ENCODE assay signal across 10 mouse cellular contexts in the genomic region with DNA sequence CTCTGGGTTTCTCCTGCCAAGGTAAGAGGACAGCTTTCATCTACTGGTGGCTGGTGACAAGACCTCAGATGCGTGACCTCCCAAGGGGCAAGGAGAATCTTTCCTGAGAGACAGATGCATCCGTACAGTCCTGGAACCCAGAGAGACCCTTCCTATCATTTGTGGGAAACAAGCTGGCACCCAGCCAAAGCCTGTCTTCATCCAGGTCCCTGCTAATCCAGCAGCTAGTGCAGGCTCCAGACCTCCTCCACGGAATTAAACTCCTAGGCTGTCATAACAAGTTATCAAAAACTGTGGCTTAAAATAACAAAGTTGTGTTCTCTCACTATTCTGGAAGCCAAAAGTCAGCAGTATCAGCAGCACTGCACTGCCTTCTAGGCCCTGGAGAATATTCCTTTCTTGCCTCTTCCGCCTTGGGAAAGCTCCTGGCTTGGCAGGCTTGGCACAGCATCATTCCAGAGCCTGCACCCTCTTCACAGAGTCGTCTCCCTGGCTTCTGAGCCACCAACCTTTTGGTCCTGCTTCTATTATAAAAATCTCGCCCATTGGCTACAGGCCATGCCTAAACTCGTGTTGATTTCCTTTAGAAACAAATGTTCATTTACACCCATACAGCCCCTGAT.
DNase-seq lines count a peak whose midpoint lies in the region; ATAC-seq and TF ChIP-seq lines count a peak whose summit lies in the region.
"Had no signal": no experiment of that assay in that cellular context is flagged by ENCODE, and none has a peak within 500 bp of the region (broad histone marks: within the 10 kb centered on the region; RNA-seq: fewer than 3 reads in every experiment).

No protein-coding gene starts in this region.

- TF ChIP-seq CTCF in left cerebral cortex, adult 2 months (IDR thresholded peaks at IDR 0.05): no peak

- DNase-seq in adrenal gland, postnatal 10 days: peak; percentile 5
- DNase-seq in adrenal gland, adult (ENCODE audit: inconsistent age in 2 of 2, low spot score in 1 of 2): no peak
- DNase-seq in left cerebral cortex, adult 11 months (ENCODE audit: low spot score): peak; percentile 16
- DNase-seq in left cerebral cortex, adult 2 months (ENCODE audit: extremely low spot score in 1 of 2, low spot score in 2 of 2): no peak
- peak; percentile 51 for DNase-seq in embryonic facial prominence, embryonic 11.5 days (ENCODE audit: low spot score)
- no peak for DNase-seq in spleen, postnatal 14 days (ENCODE audit: low spot score in 2 of 2)
- no peak for DNase-seq in urinary bladder, postnatal 10 days (ENCODE audit: low spot score)

- no peak for ATAC-seq in embryonic facial prominence, embryonic 11.5 days (replicated peaks; ENCODE audit: insufficient number of reproducible peaks, low FRiP score, low TSS enrichment, low read depth)
- ATAC-seq in midbrain, embryonic 16.5 days: peak; percentile 33; the same call in 1 of the 2 replicates
- ATAC-seq: Patski had no signal

- intact Hi-C loops in left cerebral cortex, adult 2 months (cut with DNase I): no loop called here

- no peak overlapping the region for H3K4me2 ChIP-seq in embryonic facial prominence, embryonic 11.5 days (ENCODE audit: low read depth, low read length)
- H3K4me2 ChIP-seq in midbrain, embryonic 16.5 days (ENCODE audit: low read length): no peak overlapping the region

- 69% methylated on average over 7 of the region's 7 CpGs for WGBS in embryonic facial prominence, embryonic 11.5 days
- 49% methylated on average over 7 of the region's 7 CpGs for WGBS in midbrain, embryonic 16.5 days

- no peak overlapping the region for H3K9ac ChIP-seq in embryonic facial prominence, embryonic 11.5 days (replicated peaks; ENCODE audit: low read length)
- no peak overlapping the region for H3K9ac ChIP-seq in midbrain, embryonic 16.5 days (ENCODE audit: low read depth, low read length)

- no peaks in the 10 kb centered on the region for H3K36me3 ChIP-seq in embryonic facial prominence, embryonic 11.5 days (replicated peaks; ENCODE audit: control insufficient read depth, insufficient read depth, low read depth, low read length)
- H3K36me3 ChIP-seq in midbrain, embryonic 16.5 days (ENCODE audit: control insufficient read depth, insufficient read depth, low read length): no peaks in the 10 kb centered on the region

- H3K4me1 ChIP-seq in embryonic facial prominence, embryonic 11.5 days (ENCODE audit: control insufficient read depth, insufficient read depth, low read length): peaks cover 3% of the 10 kb centered on the region; the same call in 1 of the 2 replicates
- peaks cover 17% of the 10 kb centered on the region for H3K4me1 ChIP-seq in midbrain, embryonic 16.5 days (ENCODE audit: control insufficient read depth, insufficient read depth, low read length)

- no peaks in the 10 kb centered on the region for H3K27me3 ChIP-seq in embryonic facial prominence, embryonic 11.5 days (ENCODE audit: control insufficient read depth, insufficient read depth, low read length)
- no peaks in the 10 kb centered on the region for H3K27me3 ChIP-seq in midbrain, embryonic 16.5 days (ENCODE audit: control insufficient read depth, insufficient read depth, low read depth, low read length)

- H3K27ac ChIP-seq in left cerebral cortex, adult 2 months: no peak overlapping the region
- no peak overlapping the region for H3K27ac ChIP-seq in embryonic facial prominence, embryonic 11.5 days (replicated peaks; ENCODE audit: low read depth, low read length)
- H3K27ac ChIP-seq in midbrain, embryonic 16.5 days (ENCODE audit: low read length): no peak overlapping the region
- H3K27ac ChIP-seq: macrophage had no signal

- H3K9me3 ChIP-seq in embryonic facial prominence, embryonic 11.5 days (replicated peaks; ENCODE audit: control insufficient read depth, low read length): no peaks in the 10 kb centered on the region
- H3K9me3 ChIP-seq in midbrain, embryonic 16.5 days (replicated peaks; ENCODE audit: control insufficient read depth, low read length, poor library complexity, severe bottlenecking): no peaks in the 10 kb centered on the region

- H3K4me3 ChIP-seq in left cerebral cortex, adult 2 months: no peak overlapping the region
- H3K4me3 ChIP-seq in embryonic facial prominence, embryonic 11.5 days (ENCODE audit: low read depth, low read length): no peak overlapping the region
- H3K4me3 ChIP-seq in midbrain, embryonic 16.5 days (ENCODE audit: low read depth, low read length): no peak overlapping the region

Comparison
In these comparisons a context has a peak if more than half of its experiments do, and no peak if none do; other contexts are left out.
1. DNase-seq: peak in adrenal gland, postnatal 10 days (single experiment), left cerebral cortex, adult 11 months (single experiment) and embryonic facial prominence, embryonic 11.5 days (single experiment); none in adrenal gland, adult (0 of 2), left cerebral cortex, adult 2 months (0 of 2), spleen, postnatal 14 days (0 of 2) and urinary bladder, postnatal 10 days (single experiment).